Mouse (Mus musculus) neural tube, embryonic 11.5 days (tissue): ENCODE measurements around the gene Ghr. TPM values are rescaled to one million over a fixed set of nuclear protein-coding genes. Genes with fewer than 3 reads are reported as not detected.

ENCODE experiments used
- ATAC-seq: fragments of 200-750 bp; cut with Nextera tagmentation; 2 replicates; pipeline ENCODE4 v1.8.0; 2017; ENCODE audit warnings: moderate number of reproducible peaks, mild to moderate bottlenecking, moderate TSS enrichment, moderate library complexity; ENCODE audit not compliant: insufficient read depth, low FRiP score, low TSS enrichment
- DNase-seq: peaks from one replicate; pipeline ENCODE4 v3.0.0-alpha.2; 2015; ENCODE audit warnings: low spot score
- H3K27ac ChIP-seq: fragments of 300-500 bp; sonication (generic); 2 replicates; pipeline ENCODE4 v1.5.1; 2014; ENCODE audit warnings: low read depth, mild to moderate bottlenecking, low read length
- H3K27me3 ChIP-seq: fragments of 300-500 bp; sonication (generic); 2 replicates; pipeline ENCODE4 v1.6.1; 2014; ENCODE audit warnings: mild to moderate bottlenecking, low read length, mixed read lengths; ENCODE audit not compliant: control insufficient read depth, insufficient read depth
- H3K36me3 ChIP-seq: fragments of 300-500 bp; sonication (generic); 2 replicates; pipeline ENCODE4 v1.6.1; 2014; ENCODE audit warnings: mild to moderate bottlenecking, low read length, moderate library complexity, mixed read lengths; ENCODE audit not compliant: control insufficient read depth, insufficient read depth
- H3K4me1 ChIP-seq: fragments of 300-500 bp; sonication (generic); 2 replicates; pipeline ENCODE4 v1.6.1; 2014; ENCODE audit warnings: low read length, mixed read lengths; ENCODE audit not compliant: control insufficient read depth, insufficient read depth
- H3K4me2 ChIP-seq: fragments of 300-500 bp; sonication (generic); 2 replicates; pipeline ENCODE4 v1.6.1; 2014; ENCODE audit warnings: low read depth, mild to moderate bottlenecking, moderate library complexity
- H3K4me3 ChIP-seq: fragments of 300-500 bp; sonication (generic); 2 replicates; pipeline ENCODE4 v1.5.1; 2014; ENCODE audit warnings: low read depth, low read length
- H3K9ac ChIP-seq: fragments of 300-500 bp; sonication (generic); 2 replicates; pipeline ENCODE4 v1.6.1; 2014; ENCODE audit warnings: mild to moderate bottlenecking, low read length
- H3K9me3 ChIP-seq: fragments of 300-500 bp; sonication (generic); 2 replicates; pipeline ENCODE4 v1.6.1; 2016; ENCODE audit warnings: low read length; ENCODE audit not compliant: control insufficient read depth
- WGBS: fragments of 180-500 bp; shearing (Covaris S2); extraction: QIAGEN DNeasy Blood & Tissue Kit; methylation state at CpG from one replicate; pipeline ENCODE4 v1.1.7; 2014; 5-methylcytosine and 5-hydroxymethylcytosine counted together
- polyA plus RNA-seq: library from polyadenylated mRNA; unstranded; fragments of >200 nt; fragmentation: Nextera tagmentation; extraction: Ambion mirVana; gene quantifications from 2 replicates; pipeline ENCODE4 v1.2.1, GENCODE M21; 2014

Ghr gene
- polyA plus RNA-seq, 1 experiment from 2014 or later = 21.0 TPM

DNA sequence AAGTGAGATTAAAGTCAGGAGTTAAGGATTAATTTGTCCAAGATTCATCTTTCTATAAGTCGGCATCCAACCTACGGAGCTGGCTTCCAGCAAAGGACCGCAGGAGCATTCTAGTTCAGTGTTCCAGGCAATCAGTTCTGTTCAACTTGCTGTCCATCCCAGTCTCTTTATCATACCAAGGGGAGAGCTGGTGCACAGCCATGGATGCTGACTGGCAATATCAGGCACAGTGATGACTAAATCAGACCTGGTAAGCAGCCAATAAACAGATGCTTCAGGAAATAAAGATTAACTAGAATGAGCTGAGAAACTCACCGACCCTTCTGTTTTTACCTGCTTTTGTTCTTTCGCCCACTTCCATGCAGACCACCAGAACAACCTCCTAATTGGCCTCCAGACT, 154.3 kb downstream of the Ghr start:
- WGBS = 91% methylated on average over 5 of the region's 5 CpGs
- DNase-seq = no peak
- no peak overlapping the region for H3K4me3 ChIP-seq

GRCm38 (mm10) chr15:3426401-3426800, 156.9 kb downstream of the Ghr start:
- Histone ChIP-seq H3K9me3 (no peaks in the 10 kb centered on the region), H3K27ac (no peak overlapping the region), H3K27me3 (no peaks in the 10 kb centered on the region), H3K4me2 (no peak overlapping the region), H3K4me3 (no peak overlapping the region), H3K4me1 (no peaks in the 10 kb centered on the region), H3K36me3 (no peaks in the 10 kb centered on the region), H3K9ac (no peak overlapping the region)
- ATAC-seq (no peak), DNase-seq (no peak)
- 55% methylated on average over 4 of the region's 4 CpGs for WGBS

More for the DNA sequence above, 154.3 kb downstream of the Ghr start:
- Histone ChIP-seq H3K4me1 (no peaks in the 10 kb centered on the region), H3K27me3 (no peaks in the 10 kb centered on the region), H3K9ac (no peak overlapping the region), H3K4me2 (no peak overlapping the region), H3K36me3 (no peaks in the 10 kb centered on the region), H3K9me3 (no peaks in the 10 kb centered on the region), H3K27ac (no peak overlapping the region)
- no peak for ATAC-seq

DNA sequence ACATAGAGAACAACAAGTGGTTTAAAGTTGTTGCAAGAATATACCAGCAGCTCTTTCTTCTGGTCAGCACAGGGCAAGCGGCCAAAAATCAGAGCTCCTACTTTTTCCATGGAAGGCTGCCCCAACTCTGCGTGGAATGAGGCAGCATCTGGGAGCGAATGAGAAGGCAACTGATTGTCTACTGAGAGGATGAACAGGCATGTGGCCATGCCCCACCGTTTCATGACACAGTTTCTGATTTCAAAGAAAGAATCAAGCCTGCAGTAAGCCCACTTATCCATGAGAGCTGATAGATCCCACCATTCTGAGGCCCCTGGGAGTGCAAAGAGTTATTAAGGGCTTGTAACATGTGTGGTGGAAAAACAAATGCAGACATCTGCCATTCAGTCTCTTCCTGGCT, 160.1 kb downstream of the Ghr start:
- H3K36me3 ChIP-seq = no peaks in the 10 kb centered on the region
- no peaks in the 10 kb centered on the region for H3K27me3 ChIP-seq
- H3K4me3 ChIP-seq = no peak overlapping the region
- H3K4me2 ChIP-seq = no peak overlapping the region
- ATAC-seq (no peak), DNase-seq (no peak)
- no peaks in the 10 kb centered on the region for H3K4me1 ChIP-seq
- no peak overlapping the region for H3K27ac ChIP-seq
- no peak overlapping the region for H3K9ac ChIP-seq
- no peaks in the 10 kb centered on the region for H3K9me3 ChIP-seq
- WGBS = 80% methylated on average over 4 of the region's 4 CpGs

- Histone ChIP-seq H3K4me2 (no peak overlapping the region), H3K9me3 (no peaks in the 10 kb centered on the region), H3K9ac (no peak overlapping the region), H3K4me3 (no peak overlapping the region), H3K27me3 (no peaks in the 10 kb centered on the region), H3K36me3 (no peaks in the 10 kb centered on the region), H3K4me1 (no peaks in the 10 kb centered on the region), H3K27ac (no peak overlapping the region)
- 85% methylated on average over 3 of the region's 3 CpGs for WGBS
- ATAC-seq (no peak), DNase-seq (no peak)
Measured at GRCm38 (mm10) chr15:3417699-3418098, 165.6 kb downstream of the Ghr start.

DNA sequence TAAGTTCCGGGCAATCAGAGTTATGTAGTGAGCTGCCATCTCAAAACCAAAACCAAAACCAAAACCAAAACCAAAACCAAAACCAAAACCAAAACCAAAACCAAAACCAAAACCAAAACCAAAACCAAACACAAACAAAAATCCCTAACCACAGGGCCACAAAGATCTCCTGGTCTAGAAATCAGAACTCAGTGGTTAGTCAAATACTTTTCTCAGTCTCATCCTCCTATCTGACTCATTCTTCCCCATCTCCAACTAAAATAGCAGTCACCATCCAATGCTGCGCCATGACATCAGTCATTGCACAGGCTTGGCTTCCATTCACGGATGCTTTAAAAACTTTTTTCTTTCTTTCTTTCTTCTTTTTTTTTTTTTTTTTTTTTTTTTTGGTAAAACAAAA, 170.2 kb downstream of the Ghr start:
- H3K27me3 ChIP-seq = no peaks in the 10 kb centered on the region
- WGBS = 96% methylated on average over 3 of the region's 3 CpGs
- H3K4me1 ChIP-seq = no peaks in the 10 kb centered on the region
- H3K4me2 ChIP-seq = no peak overlapping the region
- no peak overlapping the region for H3K9ac ChIP-seq
- DNase-seq (no peak), ATAC-seq (no peak)
- no peaks in the 10 kb centered on the region for H3K9me3 ChIP-seq
- no peak overlapping the region for H3K27ac ChIP-seq
- H3K36me3 ChIP-seq = no peaks in the 10 kb centered on the region
- no peak overlapping the region for H3K4me3 ChIP-seq

DNA sequence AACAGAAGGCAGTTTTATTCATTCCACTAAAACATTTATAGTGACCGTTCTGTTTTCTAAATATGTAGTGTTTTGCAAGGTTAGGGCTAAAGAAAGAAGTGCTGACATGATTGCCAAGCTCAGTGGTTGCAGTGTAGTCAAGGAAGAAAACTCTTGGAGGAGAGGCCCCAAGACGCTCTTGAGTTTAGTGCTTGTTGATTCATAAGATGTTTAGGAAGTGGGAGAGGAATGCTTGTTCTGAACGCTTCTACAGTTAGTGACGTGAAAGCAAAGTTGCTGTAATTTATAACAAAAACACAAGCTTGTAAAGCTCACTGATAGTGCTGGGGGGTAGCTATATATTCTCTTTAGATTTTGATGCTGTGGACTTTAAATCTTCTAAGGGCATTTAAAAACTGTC, 174.8 kb downstream of the Ghr start:
- H3K9ac ChIP-seq = no peak overlapping the region
- H3K27ac ChIP-seq = no peak overlapping the region
- 85% methylated on average over 4 of the region's 4 CpGs for WGBS
- no peaks in the 10 kb centered on the region for H3K36me3 ChIP-seq
- H3K4me1 ChIP-seq = no peaks in the 10 kb centered on the region
- ATAC-seq (no peak), DNase-seq (no peak)
- no peak overlapping the region for H3K4me3 ChIP-seq
- no peaks in the 10 kb centered on the region for H3K27me3 ChIP-seq
- H3K4me2 ChIP-seq = no peak overlapping the region
- H3K9me3 ChIP-seq = no peaks in the 10 kb centered on the region

GRCm38 (mm10) chr15:3399196-3399595, 184.1 kb downstream of the Ghr start:
- DNase-seq = no peak
- ATAC-seq = no peak

GRCm38 (mm10) chr15:3397369-3398100, 185.8 kb downstream of the Ghr start:
- no peaks in the 10 kb centered on the region for H3K27me3 ChIP-seq
- H3K4me3 ChIP-seq = no peak overlapping the region
- H3K9me3 ChIP-seq = no peaks in the 10 kb centered on the region
- no peaks in the 10 kb centered on the region for H3K36me3 ChIP-seq
- 78% methylated on average over 3 of the region's 3 CpGs for WGBS
- H3K9ac ChIP-seq = no peak overlapping the region
- ATAC-seq (no peak), DNase-seq (no peak)
- H3K27ac ChIP-seq = no peak overlapping the region
- H3K4me1 ChIP-seq = no peaks in the 10 kb centered on the region
- no peak overlapping the region for H3K4me2 ChIP-seq

More at GRCm38 (mm10) chr15:3399196-3399595, 184.1 kb downstream of the Ghr start:
- H3K9me3 ChIP-seq = no peaks in the 10 kb centered on the region
- no peak overlapping the region for H3K27ac ChIP-seq
- no peaks in the 10 kb centered on the region for H3K36me3 ChIP-seq
- no peak overlapping the region for H3K4me3 ChIP-seq
- H3K4me2 ChIP-seq = no peak overlapping the region
- H3K9ac ChIP-seq = no peak overlapping the region
- H3K27me3 ChIP-seq = no peaks in the 10 kb centered on the region
- no peaks in the 10 kb centered on the region for H3K4me1 ChIP-seq

DNA sequence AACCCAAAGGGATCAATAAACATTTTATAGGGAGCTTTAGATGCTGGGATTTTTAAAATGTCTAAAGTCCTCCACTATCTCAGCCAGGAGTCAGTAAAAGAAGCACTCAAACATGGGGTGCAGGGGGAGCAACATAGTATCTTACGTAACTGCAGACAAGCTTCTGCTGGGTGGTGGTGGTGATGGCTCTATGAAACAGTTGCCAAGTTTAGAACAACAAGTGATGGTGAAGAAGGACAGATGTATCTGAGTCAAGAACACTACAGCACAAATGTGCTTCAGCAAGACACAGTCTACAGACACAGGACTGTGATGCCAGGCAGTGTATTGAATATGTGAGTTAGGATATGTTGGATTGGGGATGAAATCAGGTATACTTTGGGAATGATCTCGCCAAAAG, 187.1 kb downstream of the Ghr start:
- DNase-seq (no peak), ATAC-seq (peak; percentile 27; the same call in 1 of the 2 replicates)
- 88% methylated on average over 2 of the region's 2 CpGs for WGBS
- Histone ChIP-seq H3K4me1 (no peaks in the 10 kb centered on the region), H3K27ac (no peak overlapping the region), H3K4me2 (no peak overlapping the region), H3K9me3 (no peaks in the 10 kb centered on the region), H3K4me3 (no peak overlapping the region), H3K27me3 (no peaks in the 10 kb centered on the region), H3K9ac (no peak overlapping the region), H3K36me3 (no peaks in the 10 kb centered on the region)
